Mouse (Mus musculus): Measurements from ENCODE around the gene Kcnj9.

DNA sequence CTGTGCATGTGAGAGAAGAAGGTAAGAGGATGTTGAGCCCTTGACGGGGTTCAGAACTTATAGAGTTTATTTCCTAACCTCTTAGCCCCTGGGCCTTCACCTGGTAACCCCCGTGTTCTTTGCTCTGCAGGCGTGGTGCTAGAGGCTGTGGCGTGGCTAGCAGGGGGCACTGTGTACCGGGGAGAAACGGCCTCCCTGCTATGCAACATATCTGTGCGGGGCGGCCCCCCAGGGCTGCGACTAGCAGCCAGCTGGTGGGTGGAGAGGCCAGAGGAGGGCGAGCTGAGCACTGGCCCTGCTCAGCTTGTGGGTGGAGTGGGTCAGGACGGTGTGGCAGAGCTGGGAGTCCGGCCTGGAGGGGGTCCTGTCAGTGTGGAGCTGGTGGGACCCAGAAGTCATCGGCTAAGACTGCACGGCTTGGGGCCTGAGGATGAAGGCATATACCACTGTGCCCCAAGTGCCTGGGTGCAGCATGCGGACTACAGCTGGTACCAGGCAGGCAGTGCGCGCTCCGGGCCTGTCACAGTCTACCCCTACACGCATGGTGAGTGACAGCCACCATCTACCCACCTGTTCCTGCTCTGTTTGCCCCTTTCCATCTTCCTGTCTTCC, 10.6 kb downstream of the Kcnj9 start:
- TF ChIP-seq POLR2A (IDR thresholded peaks at IDR 0.05; ENCODE audit: borderline replicate concordance, extremely low read depth, insufficient read depth, insufficient read length, poor library complexity, severe bottlenecking) (no peak), CTCF (IDR thresholded peaks at IDR 0.05; ENCODE audit: borderline replicate concordance, extremely low read depth, insufficient read depth, insufficient read length) (no peak)
